Mouse (Mus musculus): ENCODE results near the gene Eif3m.

- TF ChIP-seq EP300 (IDR thresholded peaks at IDR 0.05; ENCODE audit: low read depth) (no peak), CTCF (IDR thresholded peaks at IDR 0.05; ENCODE audit: low read depth) (no peak)
These were observed 22.4 kb downstream of the Eif3m start for GRCm38 (mm10) chr2:104994436-104994835.
